Mouse (Mus musculus) brain, embryonic 14.5 days (tissue): ENCODE data around the gene Fbxw13.
"Not testable (repeated sequence)": the region's sequence is repeated elsewhere in the genome, so short reads cannot be mapped to it uniquely, and the experiment has no call there.

Experiments
- CTCF ChIP-seq: fragments of 200-500 bp; IDR thresholded peaks from 2 replicates; pipeline ENCODE4 v1.5.1; 2012; ENCODE audit warnings: inconsistent platforms, mild to moderate bottlenecking, moderate library complexity, borderline replicate concordance; ENCODE audit not compliant: insufficient read depth, insufficient read length; ENCODE audit errors: extremely low read depth
- POLR2A ChIP-seq: fragments of 200-500 bp; IDR thresholded peaks from 2 replicates; pipeline ENCODE4 v1.6.1; 2012; ENCODE audit warnings: mild to moderate bottlenecking, inconsistent platforms, borderline replicate concordance; ENCODE audit not compliant: poor library complexity, insufficient read depth, insufficient read length, severe bottlenecking; ENCODE audit errors: extremely low read depth

- TF ChIP-seq CTCF, POLR2A: not testable (repeated sequence)
Measured at GRCm38 (mm10) chr9:109195875-109196274, at the start of gene Fbxw13.
